Mouse (Mus musculus) heart, postnatal 0 days (tissue): Measurements from ENCODE around the gene Fsd1. TPM values are rescaled to one million over a fixed set of nuclear protein-coding genes. Genes with fewer than 3 reads are reported as not detected.

Experiments
- ATAC-seq: fragments of 200-750 bp; cut with Nextera tagmentation; 2 replicates; pipeline ENCODE4 v1.8.0; 2017; ENCODE audit warnings: low read depth, moderate number of reproducible peaks, moderate library complexity; ENCODE audit not compliant: insufficient read depth
- DNase-seq: peaks from one replicate; pipeline ENCODE4 v3.0.0-alpha.2; 2016; ENCODE audit warnings: low spot score
- H3K27ac ChIP-seq: fragments of 300-500 bp; sonication (generic); 2 replicates; pipeline ENCODE4 v1.5.1; 2014; ENCODE audit warnings: low read depth, mild to moderate bottlenecking
- H3K27me3 ChIP-seq: fragments of 300-500 bp; sonication (generic); 2 replicates; pipeline ENCODE4 v1.6.1; 2014; ENCODE audit warnings: low read length, mixed read lengths; ENCODE audit not compliant: control insufficient read depth, insufficient read depth
- H3K36me3 ChIP-seq: fragments of 300-500 bp; sonication (generic); replicated peaks from 2 replicates; pipeline ENCODE4 v1.6.1; 2014; ENCODE audit warnings: low read length, mixed read lengths; ENCODE audit not compliant: control insufficient read depth, insufficient read depth
- H3K4me1 ChIP-seq: fragments of 300-500 bp; sonication (generic); 2 replicates; pipeline ENCODE4 v1.6.1; 2014; ENCODE audit warnings: antibody characterized with exemption; ENCODE audit not compliant: control insufficient read depth, insufficient read depth
- H3K4me2 ChIP-seq: fragments of 300-500 bp; sonication (generic); 2 replicates; pipeline ENCODE4 v1.6.1; 2014; ENCODE audit warnings: low read depth, mild to moderate bottlenecking, low read length, moderate library complexity
- H3K4me3 ChIP-seq: fragments of 300-500 bp; sonication (generic); 2 replicates; pipeline ENCODE4 v1.5.1; 2014; ENCODE audit warnings: low read depth, low read length
- H3K9ac ChIP-seq: fragments of 300-500 bp; sonication (generic); replicated peaks from 2 replicates; pipeline ENCODE4 v1.6.1; 2014; ENCODE audit warnings: low read depth, low read length, mixed read lengths
- H3K9me3 ChIP-seq: fragments of 300-500 bp; sonication (generic); replicated peaks from 2 replicates; pipeline ENCODE4 v1.6.1; 2016; ENCODE audit warnings: low read length; ENCODE audit not compliant: control insufficient read depth
- CTCF ChIP-seq: IDR thresholded peaks from 2 replicates; pipeline ENCODE4 v1.5.1; 2016; ENCODE audit warnings: antibody characterized with exemption, control low read depth, low read depth
- EP300 ChIP-seq: IDR thresholded peaks from 2 replicates; pipeline ENCODE4 v1.6.1; 2016; ENCODE audit warnings: antibody characterized with exemption, low read depth
- WGBS: fragments of 180-500 bp; shearing (Covaris S2); extraction: QIAGEN DNeasy Blood & Tissue Kit; methylation state at CpG from one replicate; pipeline ENCODE4 v1.1.7; 2014; 5-methylcytosine and 5-hydroxymethylcytosine counted together
- polyA plus RNA-seq: library from polyadenylated mRNA; unstranded; fragments of >200 nt; fragmentation: Nextera tagmentation; extraction: Ambion mirVana; gene quantifications from 2 replicates; pipeline ENCODE4 v1.2.1, GENCODE M21; 2015
- total RNA-seq: library from RNA; depleted of rRNA; stranded (reverse); fragments of >200 nt; gene quantifications from 2 replicates; pipeline ENCODE4 v1.2.3, GENCODE M21; 2014; ENCODE audit warnings: low replicate concordance

Gene Fsd1
- total and polyA plus RNA-seq, 2 experiments from 2014 or later: 0.26 TPM; not detected in 1

DNA sequence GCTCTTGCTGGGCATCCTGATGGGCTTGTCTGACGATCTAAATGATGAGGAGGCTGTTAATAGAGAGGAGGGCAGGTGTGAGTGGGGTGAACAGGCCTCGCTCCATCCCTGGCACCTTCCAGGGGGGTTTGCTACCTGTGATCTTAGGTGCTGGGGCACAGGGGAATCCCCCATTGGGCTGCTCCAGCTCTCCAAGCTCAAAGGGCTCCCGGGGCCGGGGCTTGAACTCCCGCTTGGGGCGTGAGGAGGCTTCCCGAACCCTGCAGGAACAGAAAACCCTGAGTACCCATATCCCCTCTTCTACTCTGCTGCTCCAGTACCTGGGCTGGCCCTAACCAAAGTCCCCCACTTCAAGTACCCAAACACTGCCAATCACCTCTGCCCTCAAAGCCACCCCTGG, 31.5 kb downstream of the Fsd1 start:
- Histone ChIP-seq H3K36me3 (peaks cover 56% of the 10 kb centered on the region), H3K27me3 (no peaks in the 10 kb centered on the region), H3K27ac (no peak overlapping the region), H3K4me2 (no peak overlapping the region), H3K4me1 (peaks cover 7% of the 10 kb centered on the region), H3K4me3 (no peak overlapping the region), H3K9me3 (no peaks in the 10 kb centered on the region), H3K9ac (no peak overlapping the region)
- TF ChIP-seq EP300 (no peak), CTCF (no peak)
- 87% methylated on average over 7 of the region's 7 CpGs for WGBS
- ATAC-seq (no peak), DNase-seq (no peak)

DNA sequence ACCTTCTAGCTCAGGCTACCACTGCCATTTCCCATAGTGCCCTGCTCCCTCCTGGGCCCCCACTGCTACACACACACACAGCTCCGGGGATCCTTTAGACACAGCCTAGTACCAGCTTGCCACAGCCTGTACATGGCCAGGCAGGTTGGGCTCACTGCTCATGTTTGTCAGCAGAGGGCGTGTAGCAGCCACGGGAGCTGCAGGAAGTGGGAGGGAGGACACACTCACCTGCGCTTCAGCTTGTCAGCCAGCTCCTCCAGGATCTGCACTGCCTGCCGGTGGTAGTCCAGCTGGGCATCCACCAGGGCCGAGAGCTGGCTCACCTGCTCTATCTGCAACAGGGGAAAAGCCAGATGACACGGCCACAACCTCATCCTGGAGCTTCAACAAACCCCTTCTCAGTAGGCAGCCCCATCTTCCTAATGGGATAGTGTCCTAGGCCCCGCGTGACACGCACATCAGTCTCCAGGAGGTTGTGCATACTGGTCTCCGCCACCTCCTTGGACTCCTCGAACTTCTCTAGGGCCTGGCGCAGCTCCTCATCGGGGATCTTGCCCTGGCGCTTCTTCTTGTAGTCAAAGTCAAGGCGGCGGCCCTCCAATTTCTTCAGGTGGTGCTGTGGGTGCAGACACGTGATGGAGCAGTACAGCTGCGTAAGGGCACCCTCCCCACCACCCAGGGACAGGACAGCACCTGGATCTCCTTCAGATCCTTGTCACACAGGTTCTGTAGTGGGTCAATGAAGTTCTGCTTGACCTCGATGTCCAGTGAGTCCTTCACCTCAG, 32.2 kb downstream of the Fsd1 start:
- H3K9ac ChIP-seq: no peak overlapping the region
- H3K4me3 ChIP-seq: no peak overlapping the region
- H3K4me1 ChIP-seq: peaks cover 9% of the 10 kb centered on the region
- H3K27me3 ChIP-seq: no peaks in the 10 kb centered on the region
- H3K36me3 ChIP-seq: peaks cover 51% of the 10 kb centered on the region
- no peak overlapping the region for H3K27ac ChIP-seq
- WGBS: 69% methylated on average over 20 of the region's 20 CpGs
- H3K4me2 ChIP-seq: no peak overlapping the region
- TF ChIP-seq EP300: no peak
- peak; percentile 56 for TF ChIP-seq CTCF
- ATAC-seq: peak; percentile 32; the same call in 1 of the 2 replicates
- H3K9me3 ChIP-seq: no peaks in the 10 kb centered on the region
- no peak for DNase-seq

- H3K4me3 ChIP-seq: no peak overlapping the region
- peaks cover 28% of the 10 kb centered on the region for H3K4me1 ChIP-seq
- H3K36me3 ChIP-seq: peaks cover 40% of the 10 kb centered on the region
- ATAC-seq (no peak), DNase-seq (no peak)
- H3K27ac ChIP-seq: peak overlapping the region; percentile 8; the same call in 1 of the 2 replicates
- H3K9me3 ChIP-seq: no peaks in the 10 kb centered on the region
- 86% methylated on average over 6 of the region's 6 CpGs for WGBS
- TF ChIP-seq EP300: no peak
- TF ChIP-seq CTCF: no peak
- no peak overlapping the region for H3K4me2 ChIP-seq
- H3K27me3 ChIP-seq: no peaks in the 10 kb centered on the region
- no peak overlapping the region for H3K9ac ChIP-seq
Observed at GRCm38 (mm10) chr17:56020400-56021084, 34.2 kb downstream of the Fsd1 start.

DNA sequence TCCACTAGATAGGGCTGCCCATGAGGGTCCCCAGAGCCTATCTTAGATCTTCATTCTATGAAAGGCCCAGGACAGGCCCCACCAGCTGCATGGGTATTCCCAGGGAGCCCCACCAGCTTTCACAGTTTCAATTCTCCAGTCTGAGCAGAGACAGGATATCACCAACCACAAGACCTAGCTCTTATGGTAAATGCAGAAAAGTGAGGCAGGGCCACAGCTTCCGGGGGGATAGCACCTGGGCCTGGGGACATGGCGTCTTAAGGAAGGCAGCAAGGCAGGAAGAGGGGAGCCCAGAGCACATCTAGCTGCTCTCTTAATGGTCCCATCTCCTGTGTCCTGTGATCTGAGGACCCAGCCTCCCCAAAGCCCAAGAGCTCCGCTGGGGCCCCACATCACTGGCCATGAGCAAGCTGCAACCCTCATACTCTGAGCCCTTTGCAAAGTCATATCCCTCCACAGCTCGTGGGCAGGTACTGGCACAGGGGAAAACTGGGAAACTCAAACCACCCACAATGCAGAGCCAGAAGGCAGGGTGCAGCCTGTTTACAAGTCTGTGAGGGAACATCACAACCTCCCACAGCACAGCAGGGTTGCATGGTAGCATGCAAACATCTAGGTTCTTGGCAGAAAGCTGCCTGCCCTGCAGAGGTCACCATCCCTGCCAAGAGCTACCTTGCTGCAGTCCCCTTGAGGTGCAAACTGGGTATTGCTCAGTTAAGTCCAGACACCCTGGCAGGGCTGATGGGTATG, 35.0 kb downstream of the Fsd1 start:
- no peaks in the 10 kb centered on the region for H3K9me3 ChIP-seq
- 85% methylated on average over 4 of the region's 4 CpGs for WGBS
- H3K9ac ChIP-seq: no peak overlapping the region
- peaks cover 32% of the 10 kb centered on the region for H3K36me3 ChIP-seq
- no peak for ATAC-seq
- H3K4me1 ChIP-seq: peaks cover 36% of the 10 kb centered on the region
- peak overlapping the region; percentile 16; the same call in 1 of the 2 replicates for H3K27ac ChIP-seq
- no peaks in the 10 kb centered on the region for H3K27me3 ChIP-seq
- H3K4me2 ChIP-seq: no peak overlapping the region
- no peak overlapping the region for H3K4me3 ChIP-seq
- TF ChIP-seq EP300: no peak
- TF ChIP-seq CTCF: no peak
- no peak for DNase-seq

DNA sequence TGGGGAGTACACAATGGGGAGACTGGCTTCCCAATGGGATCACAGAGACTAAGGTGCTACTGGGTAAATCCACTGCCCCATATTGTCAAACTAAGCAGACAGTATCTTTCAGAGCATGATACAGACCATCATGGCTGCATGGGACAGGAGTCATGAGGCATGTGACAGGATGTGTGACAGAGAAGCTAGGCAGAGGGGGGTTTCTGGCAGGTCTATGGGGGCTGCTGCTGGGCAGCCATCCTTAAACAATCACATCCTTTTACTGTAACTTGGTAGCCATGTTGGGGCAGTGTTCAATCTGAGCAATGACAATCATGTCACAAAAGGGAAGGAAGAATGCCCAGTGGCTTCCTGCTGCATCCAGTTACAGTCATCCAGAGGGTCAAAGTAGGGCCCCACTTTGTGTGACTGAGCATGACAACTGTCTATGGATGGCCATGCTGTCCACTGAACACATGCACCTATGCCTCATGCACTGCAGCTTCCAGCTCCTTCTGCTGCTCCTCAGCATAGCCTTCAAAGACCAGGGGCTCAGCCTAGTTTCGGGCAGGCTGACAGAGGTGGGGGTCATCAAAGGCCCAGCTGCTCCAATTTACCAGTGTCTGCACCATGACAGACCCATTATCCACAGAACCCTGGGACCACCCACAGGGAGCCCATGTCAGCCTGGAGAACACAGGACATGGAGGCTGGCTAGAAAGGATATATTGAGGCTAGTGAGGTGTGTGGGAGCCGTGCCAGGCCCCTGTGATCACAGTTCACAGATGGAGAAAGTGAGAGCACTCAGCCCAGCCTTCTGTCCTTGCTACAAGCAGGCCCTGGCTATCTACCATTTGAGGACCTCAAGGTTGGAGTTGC, 36.1 kb downstream of the Fsd1 start:
- ATAC-seq (no peak), DNase-seq (no peak)
- Histone ChIP-seq H3K27ac (peak overlapping the region; percentile 21; the same call in 1 of the 2 replicates), H3K4me1 (peaks cover 46% of the 10 kb centered on the region), H3K4me2 (no peak overlapping the region), H3K27me3 (no peaks in the 10 kb centered on the region), H3K9me3 (no peaks in the 10 kb centered on the region), H3K36me3 (peaks cover 22% of the 10 kb centered on the region), H3K9ac (no peak overlapping the region), H3K4me3 (no peak overlapping the region)
- TF ChIP-seq CTCF: no peak
- no peak for TF ChIP-seq EP300
- 86% methylated on average over 2 of the region's 2 CpGs for WGBS
